Mouse (Mus musculus): ENCODE results near the gene Lamc1.

DNA sequence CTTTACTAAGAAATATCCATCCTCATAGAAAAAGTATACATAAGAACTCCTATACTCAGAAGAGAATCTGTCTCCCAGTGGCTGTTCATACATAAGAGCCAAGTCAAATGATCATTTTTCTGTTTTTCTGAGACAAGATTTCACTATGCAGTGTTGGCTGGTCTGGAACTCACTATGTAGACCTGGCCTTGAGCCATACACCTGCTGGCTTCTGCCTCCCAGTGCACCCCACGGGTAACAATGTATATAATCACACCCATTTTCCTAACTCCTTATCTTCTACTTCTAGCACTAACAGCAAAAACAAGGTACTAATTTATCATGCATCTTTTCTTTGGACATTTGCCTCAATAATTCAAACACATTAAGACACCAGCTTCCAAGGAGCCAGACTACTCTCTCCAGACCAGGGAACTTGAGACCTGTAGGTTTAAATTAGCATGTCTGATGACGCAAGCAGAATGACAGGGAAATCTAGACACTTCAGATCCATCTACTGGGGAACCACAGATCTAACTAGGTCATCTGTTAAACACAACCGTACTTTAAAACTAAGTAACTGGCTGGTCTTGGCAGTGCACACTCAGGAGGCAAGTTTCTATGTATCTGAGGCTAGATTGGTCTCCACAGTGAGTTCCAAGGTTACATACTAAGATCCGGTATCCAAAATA, 79.9 kb downstream of the Lamc1 start:
- no peak for TF ChIP-seq CTCF (IDR thresholded peaks at IDR 0.05; ENCODE audit: extremely low read depth, insufficient read depth, insufficient read length, insufficient replicate concordance)
- TF ChIP-seq POLR2A (IDR thresholded peaks at IDR 0.05; ENCODE audit: low read depth, low read length), result no peak

Data from spleen, adult 2 months (tissue).